9 mouse cellular contexts compared by ENCODE assay signal in the genomic region with DNA sequence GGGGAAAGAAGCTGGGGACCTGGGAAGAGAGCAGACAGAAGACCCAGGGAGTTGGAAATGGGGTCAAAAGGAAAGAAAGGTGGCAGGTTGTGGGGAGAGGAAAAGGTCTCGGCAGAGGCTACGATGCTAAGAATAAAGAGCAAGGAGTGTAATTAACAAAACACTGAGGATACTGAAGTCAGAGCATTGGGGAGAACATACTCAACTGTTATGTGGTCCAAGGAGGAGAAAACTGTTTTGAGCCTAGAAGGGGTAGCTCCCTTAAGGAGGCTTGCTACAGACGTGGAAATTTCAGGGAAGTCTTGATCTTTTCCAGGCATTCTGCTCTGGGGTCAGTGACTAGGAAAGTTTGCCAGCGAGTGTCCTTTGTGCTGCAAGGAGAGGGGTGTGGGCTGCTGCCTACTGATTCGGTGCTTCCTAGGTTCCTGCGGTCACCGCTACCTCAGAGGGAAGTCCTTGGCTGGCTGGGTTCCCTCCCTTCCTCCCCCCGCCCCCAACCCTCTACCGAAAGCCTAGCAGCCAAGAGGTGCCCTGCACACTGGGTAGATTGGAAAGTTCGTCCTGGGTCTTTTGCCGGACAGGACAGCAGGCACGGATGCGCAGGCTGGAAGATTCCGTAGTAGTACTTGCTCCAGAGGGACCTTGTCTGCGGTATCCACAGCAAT. TPM values are rescaled to one million over a fixed set of nuclear protein-coding genes. Genes with fewer than 3 reads are reported as not detected.
A peak's percentile ranks its signal among the peaks of the same experiment; 100 is the strongest.
DNase-seq lines count a peak whose midpoint lies in the region; ATAC-seq and TF ChIP-seq lines count a peak whose summit lies in the region.
"Had no signal": no experiment of that assay in that cellular context is flagged by ENCODE, and none has a peak within 500 bp of the region (broad histone marks: within the 10 kb centered on the region; RNA-seq: fewer than 3 reads in every experiment).

No protein-coding gene starts in this region.

- no peak for ATAC-seq in lung, postnatal 0 days
- peak; percentile 36; the same call in 1 of the 2 replicates for ATAC-seq in hindbrain, embryonic 11.5 days (ENCODE audit: low FRiP score)
- ATAC-seq in midbrain, embryonic 14.5 days (ENCODE audit: low FRiP score, low TSS enrichment): no peak
- ATAC-seq in inflammation-experienced regulatory T-cells, adult 6 months: no peak
- ATAC-seq in monocyte, adult 5-6 weeks (replicated peaks; ENCODE audit: insufficient number of reproducible peaks, low FRiP score, low TSS enrichment, poor library complexity, severe bottlenecking): no peak

- H3K27ac ChIP-seq in lung, postnatal 0 days (ENCODE audit: low read length): no peak overlapping the region
- peak overlapping the region; percentile 89 for H3K27ac ChIP-seq in hindbrain, embryonic 11.5 days (ENCODE audit: low read depth, low read length)
- peak overlapping the region; percentile 94 for H3K27ac ChIP-seq in midbrain, embryonic 14.5 days (replicated peaks; ENCODE audit: low read depth, low read length)

- no peaks in the 10 kb centered on the region for H3K36me3 ChIP-seq in lung, postnatal 0 days (ENCODE audit: insufficient read depth, low read length)
- H3K36me3 ChIP-seq in hindbrain, embryonic 11.5 days (ENCODE audit: control insufficient read depth, insufficient read depth, low read length): no peaks in the 10 kb centered on the region
- no peaks in the 10 kb centered on the region for H3K36me3 ChIP-seq in midbrain, embryonic 14.5 days (ENCODE audit: control insufficient read depth, insufficient read depth, low read length)

- H3K9ac ChIP-seq in lung, postnatal 0 days (replicated peaks; ENCODE audit: low read depth): no peak overlapping the region
- peak overlapping the region; percentile 98 for H3K9ac ChIP-seq in hindbrain, embryonic 11.5 days (ENCODE audit: low read depth, low read length)
- peak overlapping the region; percentile 91 for H3K9ac ChIP-seq in midbrain, embryonic 14.5 days (replicated peaks; ENCODE audit: low read length)

- WGBS in lung, postnatal 0 days: 1% methylated on average over 15 of the region's 15 CpGs
- WGBS in hindbrain, embryonic 11.5 days: under 1% methylated on average over 15 of the region's 15 CpGs
- under 1% methylated on average over 15 of the region's 15 CpGs for WGBS in midbrain, embryonic 14.5 days

- H3K27me3 ChIP-seq in lung, postnatal 0 days (replicated peaks; ENCODE audit: insufficient read depth, low read length): 0 out of 2 replicates have a peak, but pooled peaks cover 3% of the 10 kb centered on the region
- H3K27me3 ChIP-seq in hindbrain, embryonic 11.5 days (ENCODE audit: control insufficient read depth, insufficient read depth, low read length): no peaks in the 10 kb centered on the region
- H3K27me3 ChIP-seq in midbrain, embryonic 14.5 days (ENCODE audit: control insufficient read depth, insufficient read depth, low read length): no peaks in the 10 kb centered on the region

- TF ChIP-seq EP300 in lung, postnatal 0 days (IDR thresholded peaks at IDR 0.05): no peak

- TF ChIP-seq CTCF in lung, postnatal 0 days (IDR thresholded peaks at IDR 0.05): no peak

- DNase-seq in lung, postnatal 0 days (ENCODE audit: low spot score): no peak
- no peak for DNase-seq in lung, postnatal 36 days
- peak; percentile 57 to 58 for DNase-seq in cerebellum, postnatal 14 days
- DNase-seq in hindbrain, embryonic 11.5 days (ENCODE audit: low spot score): peak; percentile 61
- DNase-seq in midbrain, embryonic 14.5 days: peak; percentile 55
- no peak for DNase-seq in left cerebral cortex, adult 9 months (ENCODE audit: low spot score in 2 of 2)

- H3K4me1 ChIP-seq in lung, postnatal 0 days (ENCODE audit: insufficient read depth, low read depth, low read length): no peaks in the 10 kb centered on the region
- no peaks in the 10 kb centered on the region; the same call in 1 of the 2 replicates for H3K4me1 ChIP-seq in hindbrain, embryonic 11.5 days (replicated peaks; ENCODE audit: control insufficient read depth, insufficient read depth, low read length)
- H3K4me1 ChIP-seq in midbrain, embryonic 14.5 days (ENCODE audit: control insufficient read depth, insufficient read depth, low read length): peaks cover 38% of the 10 kb centered on the region

- H3K4me3 ChIP-seq in lung, postnatal 0 days (ENCODE audit: low read depth, low read length): peak overlapping the region; percentile 38; the same call in 1 of the 2 replicates
- peak overlapping the region; percentile 83 for H3K4me3 ChIP-seq in hindbrain, embryonic 11.5 days (ENCODE audit: low read depth, low read length)
- H3K4me3 ChIP-seq in midbrain, embryonic 14.5 days (replicated peaks; ENCODE audit: low read depth, low read length): peak overlapping the region; percentile 94

- peak overlapping the region; percentile 84 for H3K4me2 ChIP-seq in lung, postnatal 0 days (replicated peaks; ENCODE audit: low read depth, low read length)
- H3K4me2 ChIP-seq in hindbrain, embryonic 11.5 days (replicated peaks; ENCODE audit: low read depth, low read length): peak overlapping the region; percentile 56
- peak overlapping the region; percentile 61 for H3K4me2 ChIP-seq in midbrain, embryonic 14.5 days (ENCODE audit: low read length)

- no peaks in the 10 kb centered on the region for H3K9me3 ChIP-seq in lung, postnatal 0 days (ENCODE audit: low read length)
- no peaks in the 10 kb centered on the region for H3K9me3 ChIP-seq in hindbrain, embryonic 11.5 days (ENCODE audit: control insufficient read depth, low read length)
- no peaks in the 10 kb centered on the region for H3K9me3 ChIP-seq in midbrain, embryonic 14.5 days (ENCODE audit: control insufficient read depth, low read length)

RNA-seq across cellular contexts. Expression of a gene that starts 1.2 kb away (rescaled TPM):
- polyA plus RNA-seq in lung, postnatal 0 days (2015; fragmentation: Nextera tagmentation; extraction: Ambion mirVana): 4.1 and 4.2 TPM in 2 replicates
- polyA plus RNA-seq in hindbrain, embryonic 11.5 days (2014; fragmentation: Nextera tagmentation; extraction: Ambion mirVana): 170 and 181 TPM in 2 replicates
- polyA plus RNA-seq in midbrain, embryonic 14.5 days (2014; fragmentation: Nextera tagmentation; extraction: Ambion mirVana): 63.5 and 103 TPM in 2 replicates
- polyA plus RNA-seq in inflammation-experienced regulatory T-cells, adult 6 months (2017; shearing (Covaris generic)): not detected
- total RNA-seq in monocyte, adult 5-6 weeks (2017): 0.57 TPM in 1 of 3 replicates, not detected in the others
- total RNA-seq: neutrophil, adult 5-6 weeks had no signal

Comparison
In these comparisons a context has a peak if more than half of its experiments do, and no peak if none do; other contexts are left out.
1. DNase-seq: peak in cerebellum, postnatal 14 days (2 of 2), hindbrain, embryonic 11.5 days (single experiment) and midbrain, embryonic 14.5 days (single experiment); none in lung, postnatal 0 days (single experiment), lung, postnatal 36 days (single experiment) and left cerebral cortex, adult 9 months (0 of 2).
2. H3K4me3 ChIP-seq: peak in every context shown above with its lines; median percentile 94 in midbrain, embryonic 14.5 days; 83 in hindbrain, embryonic 11.5 days; 38 in lung, postnatal 0 days.
3. RNA of a gene that starts 1.2 kb away (polyA plus RNA-seq): 170 to 181 TPM in hindbrain, embryonic 11.5 days and 63.5 to 103 TPM in midbrain, embryonic 14.5 days; 4.1 to 4.2 TPM in lung, postnatal 0 days and not detected in inflammation-experienced regulatory T-cells, adult 6 months; every median in the first group is over 10 times any median in the second.
4. Peak in every context shown above with its lines, with median percentiles within 50 percentile points of each other: H3K4me2 ChIP-seq.